Mouse (Mus musculus) frontal cortex, postnatal 10 days (tissue): Measurements from ENCODE around the gene Galnt4.
"Not testable (repeated sequence)": the region's sequence is repeated elsewhere in the genome, so short reads cannot be mapped to it uniquely, and the experiment has no call there.

ENCODE experiments used
- DNase-seq, 2 experiments: peaks; one replicate each; pipeline ENCODE4 v3.0.0; 2022; ENCODE audit warnings: low spot score in 2 of 2, mixed read lengths in 1 of 2

The Galnt4 gene

GRCm38 (mm10) chr10:99156808-99157207 is 48.8 kb downstream of the Galnt4 start:
- DNase-seq = no peak

- DNase-seq = not testable (repeated sequence)
These were observed 49.7 kb downstream of the Galnt4 start for GRCm38 (mm10) chr10:99157697-99158096.

- DNase-seq = no peak
These were observed 54.1 kb downstream of the Galnt4 start for GRCm38 (mm10) chr10:99161987-99162582.
